Mouse (Mus musculus): ENCODE data around the gene Ndufb2.

Ndufb2 gene

GRCm38 (mm10) chr6:39592401-39593214, at the start of gene Ndufb2:
Gene Ndufb2 (plus strand): TSS chr6:39592574.
- DNase-seq (ENCODE audit: low spot score) = peak; percentile 95

- no peak for DNase-seq (ENCODE audit: low spot score)
These were observed 49.5 kb upstream of the Ndufb2 start for GRCm38 (mm10) chr6:39542631-39543597.

- DNase-seq (ENCODE audit: low spot score) = no peak
These were observed 48.5 kb upstream of the Ndufb2 start for GRCm38 (mm10) chr6:39543769-39544420.

- DNase-seq (ENCODE audit: low spot score) = no peak
These were observed 46.9 kb upstream of the Ndufb2 start for GRCm38 (mm10) chr6:39545474-39545873.

- no peak for DNase-seq (ENCODE audit: low spot score)
These were observed 44.3 kb upstream of the Ndufb2 start for GRCm38 (mm10) chr6:39548030-39548429.

- no peak for DNase-seq (ENCODE audit: low spot score)
These were observed 40.3 kb upstream of the Ndufb2 start for GRCm38 (mm10) chr6:39551981-39552636.

GRCm38 (mm10) chr6:39554888-39555647, 37.3 kb upstream of the Ndufb2 start:
- DNase-seq (ENCODE audit: low spot score) = no peak

GRCm38 (mm10) chr6:39555648-39555945, 36.8 kb upstream of the Ndufb2 start:
- no peak for DNase-seq (ENCODE audit: low spot score)

GRCm38 (mm10) chr6:39556900-39557659, 35.3 kb upstream of the Ndufb2 start:
- no peak for DNase-seq (ENCODE audit: low spot score)

GRCm38 (mm10) chr6:39557723-39558261, 34.6 kb upstream of the Ndufb2 start, which contains the start of gene Dennd2a:
Gene Dennd2a (minus strand): TSS chr6:39557867.
- peak; percentile 88 for DNase-seq (ENCODE audit: low spot score)

GRCm38 (mm10) chr6:39559276-39559939, 33.0 kb upstream of the Ndufb2 start:
- no peak for DNase-seq (ENCODE audit: low spot score)

GRCm38 (mm10) chr6:39562166-39563015, 30.0 kb upstream of the Ndufb2 start:
- DNase-seq (ENCODE audit: low spot score) = peak; percentile 94

- no peak for DNase-seq (ENCODE audit: low spot score)
These were observed 24.8 kb upstream of the Ndufb2 start for GRCm38 (mm10) chr6:39567528-39567927.

- no peak for DNase-seq (ENCODE audit: low spot score)
These were observed 21.9 kb upstream of the Ndufb2 start for GRCm38 (mm10) chr6:39570426-39570825.

GRCm38 (mm10) chr6:39573791-39574554, 18.4 kb upstream of the Ndufb2 start, which contains the start of gene Adck2:
Gene Adck2 (plus strand): TSS chr6:39573873.
- DNase-seq (ENCODE audit: low spot score) = peak; percentile 82

- DNase-seq (ENCODE audit: low spot score) = no peak
These were observed 17.9 kb upstream of the Ndufb2 start for GRCm38 (mm10) chr6:39574555-39574869.

- DNase-seq (ENCODE audit: low spot score) = no peak
These were observed 17.4 kb upstream of the Ndufb2 start for GRCm38 (mm10) chr6:39574951-39575350.

GRCm38 (mm10) chr6:39579552-39579951, 12.8 kb upstream of the Ndufb2 start:
- no peak for DNase-seq (ENCODE audit: low spot score)
